Mouse (Mus musculus) cerebellum, adult 2 months (tissue): ENCODE results near the gene Usp48.

Experiments
- CTCF ChIP-seq: fragments of 200-500 bp; IDR thresholded peaks from 2 replicates; pipeline ENCODE4 v1.5.1; 2011; ENCODE audit warnings: low read depth, mild to moderate bottlenecking, control low read depth, low read length, moderate library complexity, borderline replicate concordance; ENCODE audit not compliant: insufficient read depth
- POLR2A ChIP-seq: fragments of 200-500 bp; IDR thresholded peaks from 2 replicates; pipeline ENCODE4 v1.6.1; 2011; ENCODE audit warnings: low read length, control low read depth, borderline replicate concordance; ENCODE audit not compliant: insufficient read depth

DNA sequence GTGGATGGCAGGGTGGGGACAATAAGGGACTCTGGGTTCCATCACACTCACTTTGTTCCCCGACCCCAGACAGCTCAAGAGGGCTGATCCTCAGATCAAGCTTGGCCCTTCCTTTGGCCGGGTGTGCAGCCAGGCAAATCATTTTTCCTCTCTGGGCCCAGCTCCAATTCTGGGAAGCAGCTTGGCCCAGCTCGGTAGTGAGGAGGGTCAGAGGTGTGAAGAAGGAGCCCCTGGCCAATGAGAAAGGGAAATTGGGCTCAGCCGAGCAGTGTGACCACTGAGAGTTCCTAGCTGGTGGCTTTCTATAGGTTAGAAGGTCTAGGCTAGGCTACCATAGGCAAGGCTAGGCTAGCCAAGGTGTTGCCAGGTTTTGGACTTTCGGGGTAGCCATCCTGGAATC is 74.2 kb downstream of the Usp48 start:
- TF ChIP-seq CTCF, result no peak
- TF ChIP-seq POLR2A, result no peak
